Mouse (Mus musculus) ZHBTc4 (cell line): Measurements from ENCODE around the gene Gm21887.
"Not testable (repeated sequence)": the region's sequence is repeated elsewhere in the genome, so short reads cannot be mapped to it uniquely, and the experiment has no call there.

Source experiments
- DNase-seq: peaks from one replicate; pipeline ENCODE4 v3.0.0-alpha.2; 2011; ENCODE audit warnings: low read depth, low spot score

Gm21887 gene

GRCm38 (mm10) chrX:169983401-169984165, 25.9 kb upstream of the Gm21887 start:
- DNase-seq = peak; percentile 80

GRCm38 (mm10) chrX:169984331-169984730, 25.1 kb upstream of the Gm21887 start:
- peak; percentile 76 for DNase-seq

GRCm38 (mm10) chrX:169984853-169985252, 24.6 kb upstream of the Gm21887 start:
- DNase-seq = peak; percentile 86

GRCm38 (mm10) chrX:169985796-169986195, 23.7 kb upstream of the Gm21887 start:
- DNase-seq = peak; percentile 82

GRCm38 (mm10) chrX:169986519-169987367, 22.7 kb upstream of the Gm21887 start:
- DNase-seq = peak; percentile 88

- DNase-seq = peak; percentile 90
Observed at GRCm38 (mm10) chrX:169987368-169987837, 22.1 kb upstream of the Gm21887 start.

- DNase-seq = peak; percentile 91
Observed at GRCm38 (mm10) chrX:169988571-169989218, 20.8 kb upstream of the Gm21887 start.

- DNase-seq = not testable (repeated sequence)
Observed at GRCm38 (mm10) chrX:169989219-169989595, 20.3 kb upstream of the Gm21887 start.

GRCm38 (mm10) chrX:169989691-169990631, 19.5 kb upstream of the Gm21887 start:
- DNase-seq = peak; percentile 97

GRCm38 (mm10) chrX:169991128-169991873, 18.2 kb upstream of the Gm21887 start:
- DNase-seq = peak; percentile 98

GRCm38 (mm10) chrX:169992086-169992930, 17.2 kb upstream of the Gm21887 start:
- peak; percentile 90 for DNase-seq

- DNase-seq = peak; percentile 70
Observed at GRCm38 (mm10) chrX:169992951-169993547, 16.4 kb upstream of the Gm21887 start.

- peak; percentile 75 for DNase-seq
Observed at GRCm38 (mm10) chrX:169994011-169994865, 15.2 kb upstream of the Gm21887 start.

- peak; percentile 83 for DNase-seq
Observed at GRCm38 (mm10) chrX:169994866-169995711, 14.4 kb upstream of the Gm21887 start.

- peak; percentile 70 for DNase-seq
Observed at GRCm38 (mm10) chrX:169995909-169996521, 13.4 kb upstream of the Gm21887 start.

GRCm38 (mm10) chrX:169996926-169997325, 12.5 kb upstream of the Gm21887 start:
- DNase-seq = peak; percentile 99
